Mouse (Mus musculus) neural tube, embryonic 15.5 days (tissue): ENCODE results near the gene Plcg1. TPM values are rescaled to one million over a fixed set of nuclear protein-coding genes. Genes with fewer than 3 reads are reported as not detected.
A peak's percentile ranks its signal among the peaks of the same experiment; 100 is the strongest.

Experiments used
- ATAC-seq: fragments of 200-750 bp; cut with Nextera tagmentation; 2 replicates; pipeline ENCODE4 v1.8.0; 2017; ENCODE audit warnings: mild to moderate bottlenecking, moderate TSS enrichment, moderate library complexity; ENCODE audit not compliant: low FRiP score
- H3K27ac ChIP-seq: fragments of 300-500 bp; sonication (generic); replicated peaks from 2 replicates; pipeline ENCODE4 v1.5.1; 2015; ENCODE audit warnings: mild to moderate bottlenecking, inconsistent platforms
- H3K27me3 ChIP-seq: fragments of 300-500 bp; sonication (generic); replicated peaks from 2 replicates; pipeline ENCODE4 v1.6.1; 2015; ENCODE audit warnings: inconsistent platforms
- H3K36me3 ChIP-seq: fragments of 300-500 bp; sonication (generic); 2 replicates; pipeline ENCODE4 v1.6.1; 2015; ENCODE audit warnings: inconsistent platforms
- H3K4me1 ChIP-seq: fragments of 300-500 bp; sonication (generic); 2 replicates; pipeline ENCODE4 v1.6.1; 2015; ENCODE audit warnings: inconsistent platforms
- H3K4me2 ChIP-seq: fragments of 300-500 bp; sonication (generic); 2 replicates; pipeline ENCODE4 v1.6.1; 2015; ENCODE audit warnings: inconsistent platforms, mild to moderate bottlenecking, moderate library complexity
- H3K4me3 ChIP-seq: fragments of 300-500 bp; sonication (generic); replicated peaks from 2 replicates; pipeline ENCODE4 v1.5.1; 2015; ENCODE audit warnings: mild to moderate bottlenecking, inconsistent platforms
- H3K9ac ChIP-seq: fragments of 300-500 bp; sonication (generic); replicated peaks from 2 replicates; pipeline ENCODE4 v1.6.1; 2015; ENCODE audit warnings: mild to moderate bottlenecking, inconsistent platforms
- H3K9me3 ChIP-seq: fragments of 300-500 bp; sonication (generic); replicated peaks from 2 replicates; pipeline ENCODE4 v1.6.1; 2016; ENCODE audit warnings: inconsistent platforms
- WGBS: fragments of 180-500 bp; shearing (Covaris S2); methylation state at CpG from one replicate; pipeline ENCODE4 v1.1.7; 2015; ENCODE audit warnings: mixed read lengths; 5-methylcytosine and 5-hydroxymethylcytosine counted together
- polyA plus RNA-seq: library from polyadenylated mRNA; unstranded; fragments of >200 nt; fragmentation: Nextera tagmentation; extraction: Ambion mirVana; gene quantifications from 2 replicates; pipeline ENCODE4 v1.2.1, GENCODE M21; 2015

The Plcg1 gene
- polyA plus RNA-seq, 1 experiment from 2014 or later: 49.5 TPM

DNA sequence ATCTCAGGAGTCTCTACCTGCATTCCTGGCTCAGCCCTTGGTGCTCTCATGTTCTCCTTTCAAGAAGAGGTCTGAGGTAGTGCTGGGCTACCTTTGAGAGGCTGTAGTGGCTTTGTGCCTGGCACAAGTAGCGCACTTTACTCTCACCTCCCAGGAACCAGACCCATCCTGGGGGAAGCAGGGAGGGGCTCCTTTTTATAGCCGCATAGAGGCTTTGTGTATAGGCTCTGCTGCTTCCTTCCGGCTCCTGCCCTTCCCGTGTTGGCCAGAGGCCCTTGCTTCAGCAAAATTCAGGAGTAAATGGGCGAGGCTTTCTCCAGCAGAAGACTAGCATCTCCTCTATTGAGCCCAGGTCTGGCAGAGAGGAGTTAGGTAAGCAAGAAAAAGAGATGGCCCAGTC lies 7.3 kb downstream of the Plcg1 start:
- no peak for ATAC-seq
- Histone ChIP-seq H3K36me3 (peaks cover 18% of the 10 kb centered on the region), H3K9ac (no peak overlapping the region), H3K27ac (peak overlapping the region; percentile 60; the same call in 1 of the 2 replicates), H3K27me3 (no peaks in the 10 kb centered on the region), H3K9me3 (no peaks in the 10 kb centered on the region), H3K4me2 (no peak overlapping the region), H3K4me3 (no peak overlapping the region), H3K4me1 (peaks cover 89% of the 10 kb centered on the region)
- 49% methylated on average over 5 of the region's 5 CpGs for WGBS

GRCm38 (mm10) chr2:160739647-160740356 lies 8.7 kb downstream of the Plcg1 start:
- Histone ChIP-seq H3K4me3 (no peak overlapping the region), H3K4me1 (peaks cover 87% of the 10 kb centered on the region), H3K27ac (no peak overlapping the region), H3K4me2 (no peak overlapping the region), H3K36me3 (peaks cover 18% of the 10 kb centered on the region), H3K9ac (no peak overlapping the region), H3K27me3 (no peaks in the 10 kb centered on the region), H3K9me3 (no peaks in the 10 kb centered on the region)
- ATAC-seq: no peak
- 59% methylated on average over 2 of the region's 2 CpGs for WGBS

GRCm38 (mm10) chr2:160740521-160741156 lies 9.5 kb downstream of the Plcg1 start:
- WGBS: 55% methylated on average over 11 of the region's 11 CpGs
- peaks cover 87% of the 10 kb centered on the region for H3K4me1 ChIP-seq
- 0 out of 2 replicates have a peak overlapping the region, but pooled peaks have one; percentile 19 for H3K27ac ChIP-seq
- H3K27me3 ChIP-seq: no peaks in the 10 kb centered on the region
- peaks cover 16% of the 10 kb centered on the region for H3K36me3 ChIP-seq
- H3K9me3 ChIP-seq: no peaks in the 10 kb centered on the region
- no peak for ATAC-seq
- H3K4me3 ChIP-seq: no peak overlapping the region
- H3K9ac ChIP-seq: no peak overlapping the region
- no peak overlapping the region for H3K4me2 ChIP-seq

DNA sequence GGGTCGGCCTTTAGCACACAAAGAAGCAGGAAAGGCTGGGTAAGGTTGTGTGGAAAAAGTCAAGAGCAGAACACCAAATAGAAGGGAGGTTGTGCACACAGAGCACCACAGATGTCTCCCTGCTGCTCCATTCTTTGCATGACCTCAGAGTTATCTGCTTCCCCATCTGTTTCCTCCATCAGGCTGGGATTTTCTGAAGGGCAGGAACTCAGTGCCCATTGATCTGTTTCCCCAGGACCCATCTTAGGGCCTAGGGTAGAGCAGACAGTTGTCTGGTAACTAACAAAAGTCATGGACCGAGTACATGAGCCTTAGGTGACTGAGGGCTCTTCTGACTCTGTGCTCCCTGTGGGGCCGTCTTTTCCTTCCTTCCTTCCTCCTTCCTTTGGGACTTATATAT lies 10.5 kb downstream of the Plcg1 start:
- Histone ChIP-seq H3K36me3 (peaks cover 14% of the 10 kb centered on the region), H3K9me3 (no peaks in the 10 kb centered on the region), H3K4me3 (no peak overlapping the region), H3K27ac (peak overlapping the region; percentile 19; the same call in 1 of the 2 replicates), H3K27me3 (no peaks in the 10 kb centered on the region), H3K4me1 (peaks cover 83% of the 10 kb centered on the region), H3K4me2 (no peak overlapping the region), H3K9ac (no peak overlapping the region)
- ATAC-seq: no peak
- WGBS: 77% methylated on average over 3 of the region's 3 CpGs

- H3K27me3 ChIP-seq: no peaks in the 10 kb centered on the region
- H3K9ac ChIP-seq: no peak overlapping the region
- peaks cover 79% of the 10 kb centered on the region for H3K4me1 ChIP-seq
- H3K36me3 ChIP-seq: peaks cover 14% of the 10 kb centered on the region
- no peaks in the 10 kb centered on the region for H3K9me3 ChIP-seq
- no peak overlapping the region for H3K4me3 ChIP-seq
- ATAC-seq: no peak
- 71% methylated on average over 1 of the region's 1 CpGs for WGBS
- 0 out of 2 replicates have a peak overlapping the region, but pooled peaks have one; percentile 30 for H3K27ac ChIP-seq
- H3K4me2 ChIP-seq: no peak overlapping the region
These were observed 11.1 kb downstream of the Plcg1 start for GRCm38 (mm10) chr2:160742161-160742609.

GRCm38 (mm10) chr2:160744040-160744822 lies 13.1 kb downstream of the Plcg1 start:
- Histone ChIP-seq H3K4me2 (no peak overlapping the region), H3K4me1 (peaks cover 60% of the 10 kb centered on the region), H3K4me3 (no peak overlapping the region), H3K9me3 (no peaks in the 10 kb centered on the region), H3K36me3 (peaks cover 33% of the 10 kb centered on the region), H3K9ac (no peak overlapping the region), H3K27ac (peak overlapping the region; percentile 23; the same call in 1 of the 2 replicates), H3K27me3 (no peaks in the 10 kb centered on the region)
- 68% methylated on average over 7 of the region's 7 CpGs for WGBS
- ATAC-seq: no peak

DNA sequence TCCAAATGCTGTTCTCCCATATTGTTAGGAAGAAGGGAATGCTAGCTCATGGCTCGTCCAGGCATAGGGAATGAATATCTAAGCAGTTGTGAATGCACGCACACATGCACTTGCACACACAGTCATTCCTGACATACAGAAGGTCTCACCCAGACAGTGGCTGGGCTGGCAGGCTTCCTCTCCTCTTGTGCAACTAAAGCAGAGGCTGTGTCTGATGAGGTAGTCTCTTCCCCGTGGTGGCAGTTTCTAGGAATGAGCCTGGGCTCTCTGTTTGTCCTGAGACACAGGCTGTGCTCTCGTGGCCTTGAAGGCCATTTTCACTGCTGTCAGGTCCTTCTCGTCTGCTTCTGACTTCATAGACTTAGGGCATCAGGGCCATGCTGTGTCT lies 13.7 kb downstream of the Plcg1 start:
- peak overlapping the region; percentile 23; the same call in 1 of the 2 replicates for H3K27ac ChIP-seq
- H3K4me2 ChIP-seq: no peak overlapping the region
- no peak overlapping the region for H3K4me3 ChIP-seq
- 88% methylated on average over 5 of the region's 5 CpGs for WGBS
- peaks cover 55% of the 10 kb centered on the region for H3K4me1 ChIP-seq
- H3K9ac ChIP-seq: no peak overlapping the region
- H3K27me3 ChIP-seq: no peaks in the 10 kb centered on the region
- no peaks in the 10 kb centered on the region for H3K9me3 ChIP-seq
- no peak for ATAC-seq
- H3K36me3 ChIP-seq: peaks cover 39% of the 10 kb centered on the region

GRCm38 (mm10) chr2:160745497-160745896 lies 14.4 kb downstream of the Plcg1 start:
- WGBS: 90% methylated on average over 1 of the region's 1 CpGs
- peaks cover 44% of the 10 kb centered on the region for H3K36me3 ChIP-seq
- 0 out of 2 replicates have a peak overlapping the region, but pooled peaks have one; percentile 23 for H3K27ac ChIP-seq

DNA sequence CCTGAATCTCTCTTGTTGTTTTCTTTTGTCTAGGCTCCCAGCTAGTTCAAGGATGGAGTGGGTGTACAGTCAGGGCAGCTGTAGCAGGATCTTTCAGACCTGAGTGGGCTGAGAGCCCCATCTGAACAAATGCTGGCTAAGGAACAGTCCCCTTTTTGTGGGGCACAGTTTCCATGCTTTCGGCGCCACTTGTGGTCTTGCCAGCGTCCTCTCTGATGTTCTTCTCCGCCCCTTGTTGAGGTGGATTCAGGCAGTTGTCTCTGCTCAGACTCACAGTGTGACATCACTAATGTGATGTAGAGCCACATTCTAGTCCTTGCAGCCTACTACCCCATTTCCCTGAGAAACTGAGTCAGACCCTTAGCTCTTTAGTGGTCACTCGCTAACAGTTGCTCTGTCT lies 15.5 kb downstream of the Plcg1 start:
- no peak for ATAC-seq
- Histone ChIP-seq H3K9me3 (no peaks in the 10 kb centered on the region), H3K36me3 (peaks cover 56% of the 10 kb centered on the region), H3K9ac (no peak overlapping the region), H3K4me2 (no peak overlapping the region), H3K27ac (no peak overlapping the region), H3K27me3 (no peaks in the 10 kb centered on the region), H3K4me3 (no peak overlapping the region), H3K4me1 (peaks cover 36% of the 10 kb centered on the region)
- WGBS: 98% methylated on average over 5 of the region's 5 CpGs

More at GRCm38 (mm10) chr2:160745497-160745896, 14.4 kb downstream of the Plcg1 start:
- ATAC-seq: no peak
- Histone ChIP-seq H3K4me3 (no peak overlapping the region), H3K4me1 (peaks cover 48% of the 10 kb centered on the region), H3K27me3 (no peaks in the 10 kb centered on the region), H3K4me2 (no peak overlapping the region), H3K9me3 (no peaks in the 10 kb centered on the region), H3K9ac (no peak overlapping the region)

GRCm38 (mm10) chr2:160747075-160747474 lies 16.0 kb downstream of the Plcg1 start:
- H3K4me2 ChIP-seq: no peak overlapping the region
- H3K27me3 ChIP-seq: no peaks in the 10 kb centered on the region
- ATAC-seq: no peak
- H3K4me3 ChIP-seq: no peak overlapping the region
- H3K27ac ChIP-seq: no peak overlapping the region
- H3K9me3 ChIP-seq: no peaks in the 10 kb centered on the region
- 93% methylated on average over 10 of the region's 10 CpGs for WGBS
- H3K36me3 ChIP-seq: peaks cover 60% of the 10 kb centered on the region
- peaks cover 32% of the 10 kb centered on the region for H3K4me1 ChIP-seq
- H3K9ac ChIP-seq: no peak overlapping the region

DNA sequence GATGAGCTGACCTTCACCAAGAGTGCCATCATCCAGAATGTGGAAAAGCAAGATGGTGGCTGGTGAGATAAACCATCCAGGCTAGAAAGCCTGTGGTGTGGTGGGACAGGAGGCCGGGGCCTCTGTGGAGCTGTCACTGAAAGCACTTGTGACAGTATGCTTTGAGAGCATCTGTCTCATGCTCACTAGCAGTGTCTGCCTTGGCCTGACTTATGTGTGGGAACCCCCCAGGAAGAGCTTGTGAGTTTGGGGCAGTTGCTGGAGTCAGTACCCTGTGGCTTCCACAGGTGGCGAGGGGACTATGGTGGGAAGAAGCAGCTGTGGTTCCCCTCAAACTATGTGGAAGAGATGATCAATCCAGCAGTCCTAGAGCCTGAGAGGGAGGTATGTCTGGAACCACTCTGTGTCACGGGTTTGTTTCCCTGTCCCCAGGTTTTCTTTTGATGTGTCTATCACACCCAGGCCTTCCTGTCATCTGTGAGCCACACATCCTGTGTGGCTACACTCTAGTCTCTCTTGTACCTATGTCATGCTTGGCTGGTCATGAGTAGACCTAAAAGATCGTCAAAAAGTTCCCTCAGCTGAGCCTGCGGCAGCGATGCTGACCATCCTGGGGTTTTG lies 25.6 kb downstream of the Plcg1 start:
- H3K27ac ChIP-seq: no peak overlapping the region
- WGBS: 93% methylated on average over 6 of the region's 6 CpGs
- H3K4me3 ChIP-seq: no peak overlapping the region
- no peak overlapping the region for H3K4me2 ChIP-seq
- H3K27me3 ChIP-seq: no peaks in the 10 kb centered on the region
- no peaks in the 10 kb centered on the region for H3K9me3 ChIP-seq
- H3K9ac ChIP-seq: no peak overlapping the region
- no peak for ATAC-seq
- peaks cover 100% of the 10 kb centered on the region for H3K36me3 ChIP-seq
- H3K4me1 ChIP-seq: no peaks in the 10 kb centered on the region
